Mouse (Mus musculus) limb, embryonic 10.5 days (tissue): Measurements from ENCODE around the gene Steap1. TPM values are rescaled to one million over a fixed set of nuclear protein-coding genes. Genes with fewer than 3 reads are reported as not detected.
A peak's percentile ranks its signal among the peaks of the same experiment; 100 is the strongest.

ENCODE experiments used
- DNase-seq: peaks from one replicate; pipeline ENCODE4 v3.0.0-alpha.2; 2017; ENCODE audit warnings: low spot score
- H3K27ac ChIP-seq: fragments of 300-500 bp; sonication (generic); 2 replicates; pipeline ENCODE4 v1.5.1; 2016; ENCODE audit warnings: mild to moderate bottlenecking
- H3K27me3 ChIP-seq: fragments of 300-500 bp; sonication (generic); 2 replicates; pipeline ENCODE4 v1.6.1; 2016; ENCODE audit warnings: low read depth, mild to moderate bottlenecking; ENCODE audit not compliant: poor library complexity, severe bottlenecking
- H3K36me3 ChIP-seq: fragments of 300-500 bp; sonication (generic); 2 replicates; pipeline ENCODE4 v1.6.1; 2016; ENCODE audit warnings: mild to moderate bottlenecking, moderate library complexity
- H3K4me1 ChIP-seq: fragments of 300-500 bp; sonication (generic); 2 replicates; pipeline ENCODE4 v1.6.1; 2016
- H3K4me3 ChIP-seq: fragments of 300-500 bp; sonication (generic); 2 replicates; pipeline ENCODE4 v1.5.1; 2016; ENCODE audit warnings: mild to moderate bottlenecking, moderate library complexity
- H3K9me3 ChIP-seq: fragments of 300-500 bp; sonication (generic); replicated peaks from 2 replicates; pipeline ENCODE4 v1.6.1; 2016; ENCODE audit warnings: mild to moderate bottlenecking
- WGBS: fragments of 180-500 bp; shearing (Covaris S2); methylation state at CpG from one replicate; pipeline ENCODE4 v1.1.7; 2016; 5-methylcytosine and 5-hydroxymethylcytosine counted together
- polyA plus RNA-seq: library from polyadenylated mRNA; unstranded; fragments of >200 nt; fragmentation: Nextera tagmentation; extraction: Ambion mirVana; gene quantifications from 2 replicates; pipeline ENCODE4 v1.2.1, GENCODE M21; 2016

The Steap1 gene
- polyA plus RNA-seq, 1 experiment from 2014 or later, result 4.7 TPM

GRCm38 (mm10) chr5:5705019-5705418 is 44.1 kb downstream of the Steap1 start:
- no peak overlapping the region for H3K4me3 ChIP-seq
- 33% methylated on average over 2 of the region's 2 CpGs for WGBS
- no peaks in the 10 kb centered on the region for H3K27me3 ChIP-seq
- DNase-seq, result no peak
- no peak overlapping the region for H3K27ac ChIP-seq
- no peaks in the 10 kb centered on the region for H3K36me3 ChIP-seq
- H3K9me3 ChIP-seq, result no peaks in the 10 kb centered on the region
- H3K4me1 ChIP-seq, result 0 out of 2 replicates have a peak, but pooled peaks cover 6% of the 10 kb centered on the region

- no peaks in the 10 kb centered on the region for H3K4me1 ChIP-seq
- no peak overlapping the region for H3K27ac ChIP-seq
- DNase-seq, result no peak
- no peaks in the 10 kb centered on the region for H3K36me3 ChIP-seq
- WGBS, result 91% methylated on average over 2 of the region's 2 CpGs
- H3K4me3 ChIP-seq, result no peak overlapping the region
- no peaks in the 10 kb centered on the region for H3K9me3 ChIP-seq
- no peaks in the 10 kb centered on the region for H3K27me3 ChIP-seq
These were observed 48.7 kb downstream of the Steap1 start for GRCm38 (mm10) chr5:5700386-5700785.

GRCm38 (mm10) chr5:5698830-5699229 is 50.3 kb downstream of the Steap1 start:
- 72% methylated on average over 3 of the region's 3 CpGs for WGBS
- no peak for DNase-seq
- no peaks in the 10 kb centered on the region for H3K9me3 ChIP-seq

DNA sequence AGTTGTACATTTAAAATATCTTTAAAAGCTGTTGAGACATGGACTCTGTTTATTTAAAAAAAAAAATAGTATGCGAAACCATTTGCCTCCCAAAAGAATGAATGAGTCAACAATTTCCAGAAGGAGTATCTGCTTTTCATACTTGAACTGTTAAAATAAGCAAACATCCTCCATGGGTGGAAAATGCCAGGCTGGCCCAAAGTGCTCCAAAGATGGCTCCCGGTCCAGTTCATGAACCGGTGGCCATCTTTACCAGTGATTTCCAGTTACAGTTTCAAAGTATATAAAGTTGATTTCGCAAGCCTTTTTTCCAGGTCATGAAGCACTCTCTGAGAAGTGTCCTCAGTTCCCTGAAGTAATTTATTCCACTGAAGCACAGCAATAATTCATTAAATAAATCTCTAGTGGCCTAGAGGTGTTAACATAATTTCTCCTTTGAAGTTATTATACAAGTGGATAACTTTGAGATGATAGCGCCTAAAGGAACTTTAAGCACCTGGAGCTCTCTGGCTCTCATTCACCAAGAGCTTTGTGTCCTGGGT is 53.7 kb downstream of the Steap1 start:
- WGBS, result 97% methylated on average over 5 of the region's 5 CpGs
- Histone ChIP-seq H3K9me3 (no peaks in the 10 kb centered on the region), H3K27ac (no peak overlapping the region), H3K4me3 (no peak overlapping the region), H3K4me1 (no peaks in the 10 kb centered on the region), H3K36me3 (no peaks in the 10 kb centered on the region), H3K27me3 (peaks cover 5% of the 10 kb centered on the region)
- no peak for DNase-seq

More at GRCm38 (mm10) chr5:5698830-5699229, 50.3 kb downstream of the Steap1 start:
- no peaks in the 10 kb centered on the region for H3K27me3 ChIP-seq
- no peak overlapping the region for H3K27ac ChIP-seq
- no peaks in the 10 kb centered on the region for H3K36me3 ChIP-seq
- H3K4me3 ChIP-seq, result no peak overlapping the region
- no peaks in the 10 kb centered on the region for H3K4me1 ChIP-seq

GRCm38 (mm10) chr5:5693956-5694653 is 55.0 kb downstream of the Steap1 start, which contains the start of gene Steap2:
Gene Steap2, minus strand, starts transcription at chr5:5694578.
- peak within 1 kb of the TSS; percentile 95 for H3K27ac ChIP-seq
- peak; percentile 77 for DNase-seq
- WGBS, result under 1% methylated on average over 64 of the region's 66 CpGs

DNA sequence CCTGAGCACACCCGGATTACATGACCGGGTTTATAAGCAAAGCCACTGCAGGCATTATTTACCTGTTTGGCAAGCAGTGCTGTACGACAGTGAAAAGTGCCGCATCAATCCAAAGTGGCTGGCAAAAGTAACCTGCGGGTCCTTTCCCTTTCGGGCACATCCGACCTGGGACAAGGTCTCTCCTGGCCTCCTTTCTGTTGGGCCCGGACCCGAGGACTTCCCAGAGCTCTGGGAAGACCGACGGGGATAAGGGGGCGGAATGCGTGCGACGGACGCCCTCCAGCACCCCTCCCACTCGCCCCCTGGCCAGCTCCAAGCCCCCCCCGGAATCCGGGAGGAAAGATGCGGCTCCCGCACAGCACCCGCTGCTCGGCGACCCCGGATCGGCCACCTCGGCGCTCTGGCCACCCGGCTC is 55.6 kb downstream of the Steap1 start:
- H3K36me3 ChIP-seq, result no peaks in the 10 kb centered on the region
- H3K4me1 ChIP-seq, result no peaks in the 10 kb centered on the region
- H3K27ac ChIP-seq, result peak overlapping the region; percentile 95
- no peaks in the 10 kb centered on the region for H3K9me3 ChIP-seq
- peak overlapping the region; percentile 87 for H3K4me3 ChIP-seq
- peaks cover 5% of the 10 kb centered on the region for H3K27me3 ChIP-seq
- DNase-seq, result peak; percentile 70
- under 1% methylated on average over 24 of the region's 29 CpGs for WGBS

More at GRCm38 (mm10) chr5:5693956-5694653, 55.0 kb downstream of the Steap1 start, which contains the start of gene Steap2:
- H3K36me3 ChIP-seq, result no peaks in the 10 kb centered on the region
- H3K27me3 ChIP-seq, result peaks cover 5% of the 10 kb centered on the region
- peak within 1 kb of the TSS; percentile 87 for H3K4me3 ChIP-seq
- no peaks in the 10 kb centered on the region for H3K9me3 ChIP-seq
- no peaks in the 10 kb centered on the region for H3K4me1 ChIP-seq

DNA sequence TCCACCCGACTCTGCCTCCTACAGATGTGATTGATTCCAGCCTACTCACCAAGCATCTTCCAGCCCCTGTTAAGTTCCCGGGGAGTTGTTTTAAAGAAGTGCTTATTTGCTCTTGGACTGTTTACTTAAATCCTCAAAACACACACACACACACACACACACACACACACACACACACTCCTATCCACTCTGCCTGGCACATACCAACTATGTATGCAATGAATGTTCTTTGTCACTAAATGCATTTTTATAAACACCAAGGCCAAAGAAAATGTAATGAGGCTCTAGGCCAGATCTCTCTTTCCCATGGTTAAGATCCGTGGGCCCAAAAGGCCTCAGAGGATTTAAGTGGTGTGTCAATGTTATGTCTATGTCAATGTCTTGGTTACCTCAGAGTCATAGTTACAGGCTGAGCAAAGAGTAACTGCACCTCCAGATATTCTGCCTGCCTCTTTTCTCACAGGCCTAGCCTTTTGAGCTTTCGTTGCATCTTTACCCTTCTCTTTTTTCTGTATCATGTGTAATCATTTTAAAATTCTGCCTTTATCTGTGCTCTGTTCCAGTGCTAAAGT is 56.9 kb downstream of the Steap1 start:
- H3K9me3 ChIP-seq, result no peaks in the 10 kb centered on the region
- H3K4me3 ChIP-seq, result no peak overlapping the region
- no peaks in the 10 kb centered on the region for H3K4me1 ChIP-seq
- H3K36me3 ChIP-seq, result no peaks in the 10 kb centered on the region
- H3K27ac ChIP-seq, result no peak overlapping the region
- H3K27me3 ChIP-seq, result peaks cover 5% of the 10 kb centered on the region
- DNase-seq, result no peak
- 56% methylated on average over 4 of the region's 4 CpGs for WGBS

DNA sequence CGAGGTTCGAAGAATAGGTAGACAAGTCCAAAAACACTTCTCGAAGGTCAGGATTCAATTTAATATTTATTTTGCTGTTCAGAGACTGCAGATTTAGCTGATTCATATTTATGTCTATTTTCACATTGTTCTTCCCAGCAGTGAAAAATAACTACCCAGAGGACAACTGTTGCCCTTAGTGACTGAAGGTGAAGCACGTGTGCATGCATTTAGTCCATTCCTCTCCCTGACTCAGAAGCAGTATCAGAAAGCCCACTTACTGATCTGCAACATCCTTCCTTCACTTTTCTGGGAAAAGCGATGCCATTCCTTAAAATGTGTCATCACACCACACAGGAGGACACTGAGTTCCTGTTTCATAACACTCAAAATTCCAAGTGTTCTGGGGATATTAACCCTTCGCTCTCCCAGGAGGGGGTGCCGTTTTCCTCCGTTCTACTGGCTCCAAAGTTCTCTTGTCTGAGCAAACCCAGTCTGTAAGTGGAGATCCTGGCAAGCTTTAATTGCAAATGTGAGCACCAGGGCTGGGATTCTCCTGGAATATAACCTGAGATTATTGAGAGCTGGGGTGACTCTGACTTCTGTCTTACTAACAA is 60.1 kb downstream of the Steap1 start:
- H3K9me3 ChIP-seq, result no peaks in the 10 kb centered on the region
- DNase-seq, result no peak
- no peak overlapping the region for H3K4me3 ChIP-seq
- WGBS, result 78% methylated on average over 8 of the region's 8 CpGs
- peaks cover 5% of the 10 kb centered on the region for H3K27me3 ChIP-seq
- no peaks in the 10 kb centered on the region for H3K4me1 ChIP-seq
- H3K36me3 ChIP-seq, result no peaks in the 10 kb centered on the region
- no peak overlapping the region for H3K27ac ChIP-seq

- 73% methylated on average over 6 of the region's 6 CpGs for WGBS
- H3K27ac ChIP-seq, result no peak overlapping the region
- H3K27me3 ChIP-seq, result peaks cover 5% of the 10 kb centered on the region
- no peaks in the 10 kb centered on the region for H3K4me1 ChIP-seq
- no peaks in the 10 kb centered on the region for H3K9me3 ChIP-seq
- DNase-seq, result no peak
- no peaks in the 10 kb centered on the region for H3K36me3 ChIP-seq
- no peak overlapping the region for H3K4me3 ChIP-seq
These were observed 60.9 kb downstream of the Steap1 start for GRCm38 (mm10) chr5:5688228-5688627.

DNA sequence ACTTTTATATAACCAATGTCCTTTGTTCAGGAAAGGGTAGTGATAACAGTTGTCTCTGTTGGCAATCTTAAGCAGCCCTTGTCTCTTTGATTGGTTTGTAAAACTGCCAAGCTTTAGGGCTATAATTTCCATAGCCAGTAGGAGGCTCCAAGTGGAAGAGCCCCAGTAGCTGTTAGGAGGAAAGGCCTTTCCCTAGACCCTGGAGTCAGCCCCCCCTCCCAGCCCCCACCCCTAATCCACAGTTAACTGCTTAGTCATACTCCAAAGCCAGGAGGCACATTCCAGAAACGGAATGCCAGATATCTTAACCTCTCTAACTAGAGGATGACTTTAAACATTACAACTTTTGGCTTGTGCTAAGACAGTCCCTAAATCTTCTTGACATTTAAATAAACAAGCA is 62.2 kb downstream of the Steap1 start:
- 13% methylated on average over 1 of the region's 1 CpGs for WGBS
- no peaks in the 10 kb centered on the region for H3K9me3 ChIP-seq
- no peak overlapping the region for H3K27ac ChIP-seq
- H3K36me3 ChIP-seq, result no peaks in the 10 kb centered on the region
- no peak overlapping the region for H3K4me3 ChIP-seq
- no peak for DNase-seq
- H3K27me3 ChIP-seq, result no peaks in the 10 kb centered on the region
- no peaks in the 10 kb centered on the region for H3K4me1 ChIP-seq

Other genes starting within 250 kb of the Steap1 start
- gene Cldn12, start 234.4 kb downstream of the Steap1 start, polyA plus RNA-seq, result 25.7 and 29.8 TPM in 2 replicates
- 39.9 and 40.5 TPM in 2 replicates for gene Gtpbp10, start 189.8 kb downstream of the Steap1 start, polyA plus RNA-seq
- gene Gm8773, start 175.5 kb downstream of the Steap1 start, polyA plus RNA-seq, result 0.11 and 0.19 TPM in 2 replicates
- 1.9 and 2.4 TPM in 2 replicates for gene Cfap69, start 85.1 kb downstream of the Steap1 start, polyA plus RNA-seq
- gene Steap2, start 54.7 kb downstream of the Steap1 start, polyA plus RNA-seq, result 5.8 and 6.8 TPM in 2 replicates